Mouse (Mus musculus) splenic B cell, adult 2 months (primary cell): ENCODE data around the gene Ubr3.

ENCODE experiments used
- DNase-seq: peaks from one replicate; pipeline ENCODE4 v3.0.0-alpha.2; 2011; ENCODE audit warnings: low read depth, low spot score
- H3K27me3 ChIP-seq: 2 replicates; pipeline ENCODE4 v1.6.1; 2012; ENCODE audit warnings: mild to moderate bottlenecking, low read length, moderate library complexity, mixed read lengths; ENCODE audit not compliant: control insufficient read depth, poor library complexity, insufficient read depth, severe bottlenecking
- H3K36me3 ChIP-seq: 2 replicates; pipeline ENCODE4 v1.6.1; 2012; ENCODE audit warnings: mild to moderate bottlenecking, low read length, moderate library complexity, mixed read lengths; ENCODE audit not compliant: control insufficient read depth, poor library complexity, insufficient read depth, severe bottlenecking

Ubr3 gene

DNA sequence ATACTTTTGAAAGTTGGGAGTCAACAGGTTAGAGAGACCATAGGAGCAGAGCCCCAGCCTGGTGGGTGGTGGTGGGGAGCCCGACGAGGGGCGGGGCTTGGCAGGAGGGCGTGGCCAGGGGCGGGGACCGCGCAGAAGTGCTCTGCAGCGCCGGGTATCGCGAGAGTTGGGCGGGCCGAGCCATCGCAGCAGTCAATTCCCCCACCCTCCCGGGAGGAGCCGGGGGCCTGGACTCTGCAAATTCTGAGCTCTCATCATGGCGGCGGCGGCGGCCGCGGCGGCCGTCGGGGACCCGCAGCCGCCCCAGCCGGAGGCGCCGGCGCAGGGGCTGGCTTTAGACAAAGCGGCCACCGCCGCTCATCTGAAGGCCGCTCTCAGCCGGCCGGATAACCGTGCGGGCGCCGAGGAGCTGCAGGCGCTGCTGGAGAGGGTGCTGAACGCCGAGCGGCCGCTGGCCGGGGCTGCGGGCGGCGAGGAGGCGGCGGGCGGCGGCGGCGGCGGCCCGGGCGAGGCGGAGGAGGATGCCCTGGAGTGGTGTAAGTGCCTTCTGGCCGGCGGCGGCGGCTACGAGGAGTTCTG, at the start of gene Ubr3:
TSS of gene Ubr3 (plus strand) at position 208 of the 579 bp plus-strand sequence.
- no peaks in the 10 kb centered on the region for H3K27me3 ChIP-seq
- no peaks in the 10 kb centered on the region for H3K36me3 ChIP-seq
- peak; percentile 97 for DNase-seq

DNA sequence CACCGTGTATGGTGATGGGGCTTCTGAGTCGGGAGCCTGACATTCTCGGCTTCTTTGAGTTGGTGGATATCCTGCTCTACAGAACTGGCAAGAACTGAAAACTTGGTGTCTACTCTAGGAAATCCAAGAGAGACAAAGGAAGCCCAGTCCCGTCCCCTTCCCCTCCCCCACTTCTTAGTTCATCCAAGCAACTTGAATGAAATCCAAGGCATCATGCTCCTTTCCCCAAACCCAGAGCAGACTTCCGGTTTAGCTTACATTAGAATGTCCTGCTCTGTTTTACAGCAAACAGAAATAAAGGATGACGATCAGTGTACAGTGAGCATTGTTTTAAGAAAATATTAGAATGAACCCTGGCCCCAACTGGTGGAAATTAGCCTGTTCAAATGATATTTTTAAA, 47.8 kb upstream of the Ubr3 start:
- DNase-seq: no peak
- H3K27me3 ChIP-seq: no peaks in the 10 kb centered on the region; the same call in 1 of the 2 replicates
- no peaks in the 10 kb centered on the region for H3K36me3 ChIP-seq

DNA sequence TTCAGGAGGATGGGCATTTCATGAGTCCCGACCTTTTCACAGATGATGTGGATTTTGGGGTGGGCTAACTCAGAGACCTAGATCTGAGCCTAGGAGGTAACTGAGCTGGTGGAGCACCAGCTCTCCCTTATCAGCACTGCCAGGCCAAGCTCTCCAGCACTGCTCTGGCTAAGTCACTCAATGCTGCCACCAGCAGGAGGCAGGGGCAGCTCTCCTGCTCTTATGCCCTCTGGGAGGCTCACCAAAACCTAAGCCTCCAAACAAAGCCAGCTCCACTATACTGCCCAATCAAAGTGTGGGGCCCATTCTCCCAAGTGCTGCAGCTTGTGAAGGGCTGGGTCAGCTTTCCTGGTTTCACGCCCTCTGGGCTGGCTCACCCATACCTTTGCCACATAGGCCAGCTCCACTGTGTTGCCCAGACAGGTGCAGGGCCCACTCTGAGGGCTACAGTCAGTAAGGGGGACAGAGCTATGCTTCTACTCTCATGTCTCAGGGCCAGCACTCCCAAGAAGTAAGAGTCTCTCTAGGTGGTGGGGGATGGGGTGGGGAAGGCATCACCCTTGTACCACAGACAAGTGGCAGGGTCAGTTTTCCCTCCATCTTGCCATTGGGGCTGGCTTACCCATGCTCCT, 45.5 kb upstream of the Ubr3 start:
- H3K36me3 ChIP-seq: no peaks in the 10 kb centered on the region
- DNase-seq: no peak
- H3K27me3 ChIP-seq: no peaks in the 10 kb centered on the region; the same call in 1 of the 2 replicates

DNA sequence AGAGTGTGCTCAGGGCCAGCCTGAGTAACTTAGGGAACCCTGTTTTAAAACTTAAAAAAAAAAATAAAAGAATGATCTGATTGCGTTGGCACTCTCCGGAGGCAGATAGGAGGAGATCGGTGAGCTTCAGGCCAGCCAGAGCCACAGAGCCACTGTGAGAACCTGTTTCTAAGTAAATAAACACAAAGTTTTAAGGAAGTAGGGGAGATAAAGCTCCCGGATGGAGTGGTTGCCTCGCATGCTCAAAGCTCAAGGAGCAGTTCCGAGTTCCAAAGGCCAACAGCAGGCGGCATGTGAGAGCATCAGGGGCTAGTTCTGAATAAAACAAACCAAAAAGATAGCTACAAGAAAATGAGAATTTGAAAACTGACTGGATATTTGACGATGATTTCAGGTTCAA, 40.7 kb upstream of the Ubr3 start:
- Histone ChIP-seq H3K27me3 (no peaks in the 10 kb centered on the region), H3K36me3 (no peaks in the 10 kb centered on the region)
- peak; percentile 31 for DNase-seq

DNA sequence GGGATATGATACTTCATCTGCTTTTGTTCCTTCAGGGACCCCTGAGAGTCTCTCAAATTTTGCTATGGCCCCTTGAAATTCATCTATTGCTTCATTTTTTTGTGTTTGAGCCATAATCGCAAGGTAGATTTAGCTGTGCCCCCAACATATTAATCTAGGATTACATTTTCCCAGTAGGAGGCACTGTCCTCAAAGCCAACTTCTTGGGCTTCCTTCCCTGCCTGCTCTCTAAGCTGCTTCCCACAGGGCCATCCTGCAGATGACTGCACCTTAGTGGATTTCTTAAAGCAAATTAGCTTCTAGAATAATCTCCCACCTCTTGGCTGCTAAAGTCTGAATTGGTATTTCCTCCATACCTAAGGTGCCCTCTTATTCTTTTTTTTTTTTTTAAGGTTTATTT, 39.2 kb upstream of the Ubr3 start:
- DNase-seq: peak; percentile 35
- no peaks in the 10 kb centered on the region for H3K36me3 ChIP-seq
- no peaks in the 10 kb centered on the region for H3K27me3 ChIP-seq

DNA sequence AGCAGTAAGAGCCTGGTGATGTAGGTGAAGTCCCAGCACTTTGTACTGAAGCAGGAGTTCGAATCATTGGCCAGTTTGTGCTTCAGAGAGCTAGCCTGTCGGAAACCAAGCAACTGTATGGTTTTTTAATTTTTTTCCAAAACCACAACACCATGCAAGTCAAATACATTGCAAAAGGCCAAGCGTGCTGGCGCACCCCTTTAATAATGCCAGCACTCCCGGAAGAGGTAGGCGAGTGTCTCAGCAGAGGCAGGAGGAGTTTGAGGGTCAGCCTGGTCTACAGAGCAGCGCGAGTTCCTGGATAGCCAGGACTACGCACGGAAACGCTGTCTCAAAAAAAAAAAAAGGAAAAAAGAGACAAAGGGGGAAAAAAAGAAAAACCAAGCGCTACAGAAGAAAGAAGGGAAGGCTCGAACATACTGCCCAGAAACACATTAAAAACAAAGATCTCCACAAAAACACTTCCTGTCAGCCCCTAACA, 36.0 kb upstream of the Ubr3 start:
- H3K27me3 ChIP-seq: no peaks in the 10 kb centered on the region
- no peaks in the 10 kb centered on the region for H3K36me3 ChIP-seq
- peak; percentile 50 for DNase-seq

DNA sequence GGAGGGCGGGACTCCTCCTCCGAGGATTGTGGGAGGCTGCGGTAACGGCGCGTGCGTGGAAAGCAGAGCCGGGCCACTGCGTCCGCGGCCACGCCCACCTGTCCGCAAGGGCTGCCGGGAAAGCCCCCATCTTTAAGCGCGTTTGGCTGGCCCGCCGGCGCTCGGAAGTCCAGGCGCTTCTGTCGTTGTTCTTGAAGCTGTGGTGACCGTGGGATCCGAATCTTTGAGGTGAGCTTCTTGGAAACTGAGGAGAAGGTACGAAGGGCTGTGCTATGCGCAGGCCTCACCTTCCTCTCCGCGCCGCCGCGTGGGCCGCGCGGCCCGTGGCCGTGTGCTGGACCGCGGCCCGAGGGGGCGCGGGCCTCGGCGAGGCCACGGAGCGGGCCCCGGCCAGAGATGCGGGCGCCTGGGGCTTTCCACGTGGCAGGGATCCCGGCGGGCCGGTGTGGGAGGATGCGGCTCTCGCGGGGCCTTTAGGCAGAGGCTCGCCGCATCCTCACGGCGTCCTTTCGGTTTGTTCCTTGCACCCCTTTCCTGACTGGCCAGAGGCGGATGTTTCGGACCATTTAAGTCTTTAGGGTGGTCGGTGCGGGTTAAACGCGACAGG, 35.5 kb upstream of the Ubr3 start, which contains the start of gene Ssb:
TSS of gene Ssb (plus strand) at position 78 of the 607 bp plus-strand sequence.
- Histone ChIP-seq H3K27me3 (no peaks in the 10 kb centered on the region), H3K36me3 (0 out of 2 replicates have a peak, but pooled peaks cover 2% of the 10 kb centered on the region)
- peak; percentile 95 for DNase-seq

DNA sequence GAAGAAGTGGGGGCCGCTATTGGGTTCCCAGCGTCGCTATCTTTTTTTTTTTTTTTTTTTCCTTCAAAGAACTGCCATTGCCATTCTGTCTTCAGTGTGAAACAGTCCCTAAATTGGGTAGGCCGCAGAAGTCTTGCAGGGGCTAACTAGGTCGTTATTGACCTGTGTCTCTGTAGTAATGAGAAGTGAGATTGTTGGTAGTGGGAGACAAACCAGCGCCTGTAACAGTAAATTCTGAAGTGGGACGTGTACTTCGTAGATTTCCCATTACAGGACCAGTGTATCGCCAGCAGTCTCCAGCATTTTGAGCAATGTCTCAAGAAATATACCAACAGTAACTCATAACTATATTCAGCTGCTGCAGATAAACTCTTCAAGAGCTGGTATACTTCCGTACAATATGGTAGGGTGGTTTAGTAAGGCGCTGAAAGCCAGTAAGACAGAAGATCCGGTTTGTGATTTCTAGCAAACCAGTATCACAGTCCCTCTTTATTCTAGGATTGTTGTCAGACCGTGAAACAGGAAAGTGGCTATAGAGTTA, 34.9 kb upstream of the Ubr3 start:
- DNase-seq: peak; percentile 11
- no peaks in the 10 kb centered on the region for H3K27me3 ChIP-seq

DNA sequence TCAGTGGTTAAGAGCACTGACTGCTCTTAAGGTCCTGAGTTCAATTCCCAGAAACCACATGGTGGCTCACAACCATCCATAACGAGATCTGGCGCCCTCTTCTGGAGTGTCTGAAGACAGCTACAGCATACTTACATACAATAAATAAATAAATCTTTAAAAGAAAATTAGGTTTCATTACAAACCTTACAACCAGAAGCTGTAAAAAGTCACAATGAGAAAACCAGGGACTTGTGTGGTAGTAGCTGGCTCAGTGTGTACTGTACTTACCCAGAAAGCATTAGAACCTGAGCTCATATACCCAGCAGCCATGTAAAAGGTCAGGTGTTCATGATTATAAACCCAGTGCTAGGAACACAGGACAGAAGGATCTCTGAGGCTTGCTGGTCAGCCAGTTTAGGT, 13.1 kb upstream of the Ubr3 start:
- no peaks in the 10 kb centered on the region for H3K27me3 ChIP-seq
- H3K36me3 ChIP-seq: no peaks in the 10 kb centered on the region
- DNase-seq: no peak

More for the DNA sequence above, 34.9 kb upstream of the Ubr3 start:
- H3K36me3 ChIP-seq: 0 out of 2 replicates have a peak, but pooled peaks cover 2% of the 10 kb centered on the region

DNA sequence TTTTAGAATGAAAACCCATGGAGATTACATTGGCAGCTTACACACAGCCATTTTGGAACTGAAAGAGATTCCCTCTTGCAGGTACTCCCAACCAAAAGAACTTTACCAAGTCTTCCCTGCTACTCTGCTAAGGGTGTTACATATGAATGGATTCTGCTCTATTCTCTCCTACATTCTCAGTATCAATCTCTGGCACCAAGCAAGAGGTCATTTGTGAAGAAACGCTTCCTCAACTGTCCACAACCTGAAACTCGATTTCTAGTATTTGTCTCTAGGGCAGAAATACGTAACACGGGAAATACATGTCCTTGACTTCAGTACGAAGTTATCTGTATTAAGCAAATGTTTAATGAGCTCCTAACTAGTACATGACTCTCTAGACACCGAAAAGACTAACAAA, 12.5 kb upstream of the Ubr3 start:
- Histone ChIP-seq H3K36me3 (no peaks in the 10 kb centered on the region), H3K27me3 (no peaks in the 10 kb centered on the region)
- DNase-seq: no peak

DNA sequence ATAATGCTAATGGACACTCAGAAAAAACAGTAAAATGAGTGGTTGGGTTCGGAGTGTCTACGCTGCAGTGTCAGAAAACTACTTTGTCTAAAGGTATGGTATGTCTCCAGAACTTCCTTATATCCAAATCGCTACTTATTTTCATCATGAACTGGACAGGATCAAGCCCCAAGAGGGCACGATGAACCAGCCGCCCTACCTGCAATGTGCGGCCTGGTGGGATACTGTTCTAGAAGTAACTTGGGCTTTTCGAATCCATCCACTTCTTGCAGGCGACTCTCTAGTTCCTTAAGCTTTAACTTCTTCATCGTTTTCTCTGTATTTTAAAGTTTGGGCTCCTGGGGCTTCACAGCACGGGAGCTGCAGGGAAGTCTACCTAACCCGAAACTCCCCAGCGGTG, 12.0 kb upstream of the Ubr3 start:
- Histone ChIP-seq H3K36me3 (no peaks in the 10 kb centered on the region), H3K27me3 (no peaks in the 10 kb centered on the region)
- DNase-seq: no peak

DNA sequence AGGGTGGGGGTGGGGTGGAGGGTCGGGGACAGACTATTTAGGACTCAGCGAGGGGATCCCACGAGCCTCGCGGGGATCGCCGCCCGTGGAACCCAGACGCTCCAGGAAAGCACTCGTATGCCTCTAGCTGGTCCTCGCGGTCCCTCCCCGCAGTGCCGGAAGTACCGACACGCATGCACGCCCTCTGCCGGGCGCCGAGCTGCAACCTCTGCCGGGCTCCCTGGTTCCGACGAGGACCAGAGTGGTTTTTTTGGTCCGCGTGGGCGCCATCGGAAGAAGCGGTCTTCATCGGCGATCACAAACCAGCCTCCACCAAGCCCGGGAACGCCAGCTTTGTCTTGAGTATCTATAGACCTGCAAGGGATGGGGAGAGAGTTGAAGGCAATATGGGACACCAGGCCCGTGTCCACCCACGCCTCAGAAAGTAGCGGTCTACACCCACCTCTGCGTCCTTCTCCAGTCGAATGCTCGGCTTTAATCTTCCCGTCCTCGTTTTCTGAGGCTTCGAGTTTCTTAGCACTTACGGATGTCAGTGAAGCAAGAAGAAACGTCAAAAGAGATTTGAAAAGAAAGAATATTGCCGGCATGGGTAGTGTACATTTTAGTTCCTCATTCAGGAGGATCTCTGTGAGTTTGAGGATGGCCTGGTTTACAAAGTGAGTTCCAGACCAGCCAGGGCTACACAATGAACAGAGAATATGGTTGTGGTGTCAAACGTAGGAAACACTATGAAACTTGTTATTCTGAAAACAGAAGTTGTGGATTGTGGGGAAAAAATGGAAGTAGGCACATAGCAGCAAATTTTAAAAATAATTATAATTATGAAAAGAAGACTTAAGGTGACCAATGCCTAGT, 11.4 kb upstream of the Ubr3 start, which contains the start of gene Mettl5:
TSS of gene Mettl5 (minus strand) at position 165 of the 855 bp plus-strand sequence.
- peak; percentile 90 for DNase-seq
- H3K36me3 ChIP-seq: no peaks in the 10 kb centered on the region
- H3K27me3 ChIP-seq: no peaks in the 10 kb centered on the region

DNA sequence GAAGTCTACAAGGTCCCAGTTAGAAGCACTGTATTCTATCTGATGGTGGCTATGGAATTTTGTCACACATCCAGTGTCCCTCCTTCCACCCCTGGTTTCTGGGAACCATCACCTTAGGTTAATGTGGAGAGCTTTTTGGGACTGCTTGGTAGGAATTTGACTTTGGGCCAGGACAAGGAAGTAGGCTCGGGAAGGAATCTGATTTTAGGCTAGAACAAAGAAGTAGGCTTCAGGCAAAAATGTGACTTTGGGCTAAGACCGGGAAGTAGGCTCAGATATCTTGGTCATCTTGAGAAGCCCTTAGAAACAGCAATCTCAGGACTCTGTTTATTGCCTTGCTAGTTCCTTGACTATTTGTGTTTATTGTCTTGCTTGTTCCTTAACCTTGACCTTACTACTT, 8.1 kb upstream of the Ubr3 start:
- no peak for DNase-seq
- Histone ChIP-seq H3K27me3 (no peaks in the 10 kb centered on the region), H3K36me3 (no peaks in the 10 kb centered on the region)

DNA sequence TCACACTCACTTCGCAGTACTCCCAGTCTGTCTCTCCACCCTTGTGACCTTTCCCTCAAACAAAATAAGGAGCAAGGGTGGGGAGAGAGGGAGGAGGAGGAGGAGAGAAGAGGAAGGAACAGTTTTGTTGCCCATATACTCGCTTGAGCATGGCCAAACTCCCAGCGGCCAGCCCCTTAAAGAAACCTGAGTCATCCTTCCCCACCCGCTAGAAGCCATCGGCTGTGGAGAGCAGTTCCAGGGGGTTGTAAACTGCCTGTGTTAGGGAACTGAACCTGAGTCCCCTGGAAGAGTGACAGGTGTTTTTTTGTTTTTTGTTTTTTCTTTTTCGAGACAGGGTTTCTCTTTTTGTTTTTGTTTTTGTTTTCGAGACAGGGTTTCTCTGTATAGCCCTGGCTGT, 6.2 kb upstream of the Ubr3 start:
- DNase-seq: no peak
- no peaks in the 10 kb centered on the region for H3K27me3 ChIP-seq
- no peaks in the 10 kb centered on the region for H3K36me3 ChIP-seq
